In the genomic region with DNA sequence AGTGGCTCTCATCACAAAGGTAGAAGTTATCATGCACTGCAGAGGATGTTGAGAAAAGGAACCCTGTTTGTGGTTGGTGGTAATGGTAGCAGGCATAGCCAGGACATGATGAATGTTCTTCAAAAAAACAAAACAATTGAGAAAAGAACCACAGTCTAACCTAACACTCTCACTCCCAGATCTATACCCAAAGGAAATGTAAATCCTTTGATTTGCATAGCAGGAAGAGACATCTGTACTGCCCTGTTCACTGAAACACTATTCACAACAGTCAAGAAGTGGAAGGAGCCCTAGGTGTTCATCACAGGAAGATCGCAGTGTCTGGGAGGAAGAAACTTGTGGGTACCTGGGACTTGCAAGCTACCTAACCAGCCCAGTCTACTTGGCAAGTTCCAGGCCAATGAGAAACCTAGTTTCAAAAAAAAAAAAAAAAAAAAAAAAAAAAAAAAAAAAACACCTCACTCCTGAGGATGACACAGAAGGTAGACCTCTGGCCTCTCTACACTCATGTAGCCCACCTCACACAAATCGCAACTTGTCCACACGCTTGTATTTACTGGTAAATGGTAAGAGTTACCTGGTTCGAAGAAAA, we compare ENCODE assay signal across 16 mouse cellular contexts.
"Had no signal": no experiment of that assay in that cellular context is flagged by ENCODE, and none has a peak within 500 bp of the region (broad histone marks: within the 10 kb centered on the region; RNA-seq: fewer than 3 reads in every experiment).

No protein-coding gene starts in this region.

- H3K4me2 ChIP-seq: neural tube, embryonic 13.5 days; neural tube, embryonic 15.5 days; stomach, embryonic 15.5 days had no signal

- H3K9me3 ChIP-seq: neural tube, embryonic 13.5 days; neural tube, embryonic 15.5 days; stomach, embryonic 15.5 days had no signal

- H3K27me3 ChIP-seq: neural tube, embryonic 13.5 days; neural tube, embryonic 15.5 days; stomach, embryonic 15.5 days had no signal

- H3K36me3 ChIP-seq: neural tube, embryonic 13.5 days; neural tube, embryonic 15.5 days; stomach, embryonic 15.5 days had no signal

- DNase-seq: retina, postnatal 1 day; right cerebral cortex, adult 18-20 months; right cerebral cortex, postnatal 14 days; right cerebral cortex, postnatal 25 days; right cerebral cortex, postnatal 4 days; spleen, adult 18-20 months; thymus, adult 18-20 months; thymus, adult 2 months; thymus, postnatal 14 days; thymus, postnatal 25 days; thymus, postnatal 36 days; thymus, postnatal 4 days had no signal

- H3K9ac ChIP-seq: neural tube, embryonic 13.5 days; neural tube, embryonic 15.5 days; stomach, embryonic 15.5 days had no signal

- H3K27ac ChIP-seq: neural tube, embryonic 13.5 days; neural tube, embryonic 15.5 days; stomach, embryonic 15.5 days; stomach, postnatal 0 days had no signal

- H3K4me3 ChIP-seq: neural tube, embryonic 13.5 days; neural tube, embryonic 15.5 days; stomach, embryonic 15.5 days had no signal
